Mouse (Mus musculus): ENCODE data around the gene Rapgef5. TPM values are rescaled to one million over a fixed set of nuclear protein-coding genes. Genes with fewer than 3 reads are reported as not detected.
"Not testable (repeated sequence)": the region's sequence is repeated elsewhere in the genome, so short reads cannot be mapped to it uniquely, and the experiment has no call there.

Rapgef5 gene
- polyA plus RNA-seq, 1 experiment from 2014 or later: 10.4 TPM

GRCm38 (mm10) chr12:117789017-117789416 is 272.7 kb downstream of the Rapgef5 start:
- peak overlapping the region; percentile 67 for H3K4me2 ChIP-seq
- peak overlapping the region; percentile 30; the same call in 1 of the 2 replicates for H3K4me3 ChIP-seq (ENCODE audit: low read depth, low read length)
- H3K9me3 ChIP-seq (ENCODE audit: control insufficient read depth, low read length): no peaks in the 10 kb centered on the region
- peaks cover 10% of the 10 kb centered on the region for H3K4me1 ChIP-seq (ENCODE audit: control insufficient read depth, insufficient read depth, low read length)
- peaks cover 3% of the 10 kb centered on the region; the same call in 1 of the 2 replicates for H3K27me3 ChIP-seq (ENCODE audit: control insufficient read depth, insufficient read depth, low read length)
- ATAC-seq (ENCODE audit: low FRiP score) (peak; percentile 85), DNase-seq (ENCODE audit: low spot score, missing footprints) (no peak)
- H3K9ac ChIP-seq (ENCODE audit: low read length): peak overlapping the region; percentile 64
- H3K36me3 ChIP-seq (ENCODE audit: control insufficient read depth, insufficient read depth, low read length): no peaks in the 10 kb centered on the region
- WGBS: 12% methylated on average over 7 of the region's 7 CpGs
- H3K27ac ChIP-seq (ENCODE audit: low read depth, low read length): peak overlapping the region; percentile 71; the same call in 1 of the 2 replicates

- no peak overlapping the region for H3K9ac ChIP-seq (ENCODE audit: low read length)
- no peaks in the 10 kb centered on the region for H3K9me3 ChIP-seq (ENCODE audit: control insufficient read depth, low read length)
- no peaks in the 10 kb centered on the region for H3K36me3 ChIP-seq (ENCODE audit: control insufficient read depth, insufficient read depth, low read length)
- H3K27ac ChIP-seq (ENCODE audit: low read depth, low read length): no peak overlapping the region
- H3K27me3 ChIP-seq (ENCODE audit: control insufficient read depth, insufficient read depth, low read length): no peaks in the 10 kb centered on the region
- WGBS: 85% methylated on average over 4 of the region's 4 CpGs
- no peak for DNase-seq (ENCODE audit: low spot score, missing footprints)
- no peak overlapping the region for H3K4me2 ChIP-seq
- no peaks in the 10 kb centered on the region for H3K4me1 ChIP-seq (ENCODE audit: control insufficient read depth, insufficient read depth, low read length)
- ATAC-seq (ENCODE audit: low FRiP score): no peak
- H3K4me3 ChIP-seq (ENCODE audit: low read depth, low read length): no peak overlapping the region
These were observed 279.0 kb downstream of the Rapgef5 start for GRCm38 (mm10) chr12:117795303-117795702.

GRCm38 (mm10) chr12:117803989-117804388 is 287.7 kb downstream of the Rapgef5 start, which contains the start of gene Cdca7l:
Cdca7l (plus strand) TSS chr12:117804289.
- no CpG with 5 or more reads among the region's 6 CpGs for WGBS

GRCm38 (mm10) chr12:117805576-117805975 is 289.3 kb downstream of the Rapgef5 start:
- no peaks in the 10 kb centered on the region for H3K36me3 ChIP-seq (ENCODE audit: control insufficient read depth, insufficient read depth, low read length)
- H3K27ac ChIP-seq (ENCODE audit: low read depth, low read length): no peak overlapping the region
- no peaks in the 10 kb centered on the region for H3K9me3 ChIP-seq (ENCODE audit: control insufficient read depth, low read length)
- no peak overlapping the region for H3K4me3 ChIP-seq (ENCODE audit: low read depth, low read length)
- ATAC-seq (ENCODE audit: low FRiP score) (no peak), DNase-seq (ENCODE audit: low spot score, missing footprints) (no peak)
- WGBS: 82% methylated on average over 4 of the region's 4 CpGs
- no peak overlapping the region for H3K9ac ChIP-seq (ENCODE audit: low read length)
- H3K4me2 ChIP-seq: no peak overlapping the region
- H3K27me3 ChIP-seq (ENCODE audit: control insufficient read depth, insufficient read depth, low read length): no peaks in the 10 kb centered on the region
- H3K4me1 ChIP-seq (ENCODE audit: control insufficient read depth, insufficient read depth, low read length): peaks cover 36% of the 10 kb centered on the region

More at GRCm38 (mm10) chr12:117803989-117804388, 287.7 kb downstream of the Rapgef5 start, which contains the start of gene Cdca7l:
- not testable (repeated sequence) for H3K9ac ChIP-seq (ENCODE audit: low read length); H3K27me3 ChIP-seq (ENCODE audit: control insufficient read depth, insufficient read depth, low read length); ATAC-seq (ENCODE audit: low FRiP score); H3K4me3 ChIP-seq (ENCODE audit: low read depth, low read length); H3K9me3 ChIP-seq (ENCODE audit: control insufficient read depth, low read length); H3K4me2 ChIP-seq; DNase-seq (ENCODE audit: low spot score, missing footprints); H3K36me3 ChIP-seq (ENCODE audit: control insufficient read depth, insufficient read depth, low read length); H3K27ac ChIP-seq (ENCODE audit: low read depth, low read length)
- H3K4me1 ChIP-seq (ENCODE audit: control insufficient read depth, insufficient read depth, low read length): peaks cover 20% of the 10 kb centered on the region

- H3K4me1 ChIP-seq (ENCODE audit: control insufficient read depth, insufficient read depth, low read length): peaks cover 36% of the 10 kb centered on the region
These were observed 289.8 kb downstream of the Rapgef5 start for GRCm38 (mm10) chr12:117806007-117806451.

GRCm38 (mm10) chr12:117806470-117806869 is 290.2 kb downstream of the Rapgef5 start:
- no peak for ATAC-seq (ENCODE audit: low FRiP score)
- Histone ChIP-seq H3K4me1 (ENCODE audit: control insufficient read depth, insufficient read depth, low read length) (peaks cover 36% of the 10 kb centered on the region), H3K4me3 (ENCODE audit: low read depth, low read length) (no peak overlapping the region), H3K36me3 (ENCODE audit: control insufficient read depth, insufficient read depth, low read length) (no peaks in the 10 kb centered on the region), H3K27me3 (ENCODE audit: control insufficient read depth, insufficient read depth, low read length) (0 out of 2 replicates have a peak, but pooled peaks cover under 1% of the 10 kb centered on the region), H3K4me2 (no peak overlapping the region), H3K27ac (ENCODE audit: low read depth, low read length) (no peak overlapping the region), H3K9me3 (ENCODE audit: control insufficient read depth, low read length) (no peaks in the 10 kb centered on the region), H3K9ac (ENCODE audit: low read length) (no peak overlapping the region)
- 65% methylated on average over 4 of the region's 4 CpGs for WGBS
- DNase-seq (ENCODE audit: low spot score, missing footprints): peak; percentile 85

More at GRCm38 (mm10) chr12:117806007-117806451, 289.8 kb downstream of the Rapgef5 start:
- Histone ChIP-seq H3K27me3 (ENCODE audit: control insufficient read depth, insufficient read depth, low read length) (no peaks in the 10 kb centered on the region), H3K9me3 (ENCODE audit: control insufficient read depth, low read length) (no peaks in the 10 kb centered on the region), H3K4me2 (no peak overlapping the region), H3K27ac (ENCODE audit: low read depth, low read length) (no peak overlapping the region), H3K4me3 (ENCODE audit: low read depth, low read length) (no peak overlapping the region), H3K9ac (ENCODE audit: low read length) (no peak overlapping the region), H3K36me3 (ENCODE audit: control insufficient read depth, insufficient read depth, low read length) (no peaks in the 10 kb centered on the region)
- DNase-seq (ENCODE audit: low spot score, missing footprints) (no peak), ATAC-seq (ENCODE audit: low FRiP score) (no peak)
- 46% methylated on average over 12 of the region's 12 CpGs for WGBS

- WGBS: 42% methylated on average over 8 of the region's 12 CpGs
- peaks cover 36% of the 10 kb centered on the region for H3K4me1 ChIP-seq (ENCODE audit: control insufficient read depth, insufficient read depth, low read length)
- no peak overlapping the region for H3K4me2 ChIP-seq
- no peak for DNase-seq (ENCODE audit: low spot score, missing footprints)
- ATAC-seq (ENCODE audit: low FRiP score): peak; percentile 33; the same call in 1 of the 2 replicates
- 0 out of 2 replicates have a peak, but pooled peaks cover 3% of the 10 kb centered on the region for H3K27me3 ChIP-seq (ENCODE audit: control insufficient read depth, insufficient read depth, low read length)
- H3K27ac ChIP-seq (ENCODE audit: low read depth, low read length): no peak overlapping the region
- H3K36me3 ChIP-seq (ENCODE audit: control insufficient read depth, insufficient read depth, low read length): no peaks in the 10 kb centered on the region
- H3K4me3 ChIP-seq (ENCODE audit: low read depth, low read length): no peak overlapping the region
- H3K9ac ChIP-seq (ENCODE audit: low read length): no peak overlapping the region
- H3K9me3 ChIP-seq (ENCODE audit: control insufficient read depth, low read length): no peaks in the 10 kb centered on the region
These were observed 291.4 kb downstream of the Rapgef5 start for GRCm38 (mm10) chr12:117807637-117808036.

- Histone ChIP-seq H3K4me2 (peak overlapping the region; percentile 42), H3K4me1 (ENCODE audit: control insufficient read depth, insufficient read depth, low read length) (peaks cover 36% of the 10 kb centered on the region), H3K4me3 (ENCODE audit: low read depth, low read length) (0 out of 2 replicates have a peak overlapping the region, but pooled peaks have one; percentile 10), H3K9me3 (ENCODE audit: control insufficient read depth, low read length) (no peaks in the 10 kb centered on the region), H3K36me3 (ENCODE audit: control insufficient read depth, insufficient read depth, low read length) (no peaks in the 10 kb centered on the region), H3K27ac (ENCODE audit: low read depth, low read length) (peak overlapping the region; percentile 71), H3K9ac (ENCODE audit: low read length) (peak overlapping the region; percentile 30), H3K27me3 (ENCODE audit: control insufficient read depth, insufficient read depth, low read length) (0 out of 2 replicates have a peak, but pooled peaks cover 3% of the 10 kb centered on the region)
- ATAC-seq (ENCODE audit: low FRiP score): peak; percentile 83
- DNase-seq (ENCODE audit: low spot score, missing footprints): peak; percentile 95
- 31% methylated on average over 17 of the region's 17 CpGs for WGBS
These were observed 292.4 kb downstream of the Rapgef5 start for GRCm38 (mm10) chr12:117808355-117809326.
